Mouse (Mus musculus) stomach, embryonic 14.5 days (tissue): ENCODE data around the gene Eef2k. TPM values are rescaled to one million over a fixed set of nuclear protein-coding genes. Genes with fewer than 3 reads are reported as not detected.

Source experiments
- ATAC-seq: fragments of 200-750 bp; cut with Nextera tagmentation; 2 replicates; pipeline ENCODE4 v1.8.0; 2017; ENCODE audit warnings: low read depth, moderate TSS enrichment; ENCODE audit not compliant: insufficient number of reproducible peaks, insufficient read depth, low FRiP score
- H3K27ac ChIP-seq: fragments of 300-500 bp; sonication (generic); 2 replicates; pipeline ENCODE4 v1.5.1; 2014; ENCODE audit warnings: mild to moderate bottlenecking, low read length, moderate library complexity, mixed read lengths
- H3K27me3 ChIP-seq: fragments of 300-500 bp; sonication (generic); 2 replicates; pipeline ENCODE4 v1.6.1; 2014; ENCODE audit warnings: low read length, control low read depth, mixed read lengths; ENCODE audit not compliant: control insufficient read depth, insufficient read depth
- H3K36me3 ChIP-seq: fragments of 300-500 bp; sonication (generic); 2 replicates; pipeline ENCODE4 v1.6.1; 2014; ENCODE audit warnings: mild to moderate bottlenecking, control low read depth, low read length, moderate library complexity, mixed read lengths; ENCODE audit not compliant: control insufficient read depth, insufficient read depth
- H3K4me1 ChIP-seq: fragments of 300-500 bp; sonication (generic); 2 replicates; pipeline ENCODE4 v1.6.1; 2014; ENCODE audit warnings: low read length, control low read depth, mixed read lengths; ENCODE audit not compliant: control insufficient read depth, insufficient read depth
- H3K4me2 ChIP-seq: fragments of 300-500 bp; sonication (generic); replicated peaks from 2 replicates; pipeline ENCODE4 v1.6.1; 2014; ENCODE audit warnings: low read depth, low read length, control low read depth
- H3K4me3 ChIP-seq: fragments of 300-500 bp; sonication (generic); 2 replicates; pipeline ENCODE4 v1.5.1; 2014; ENCODE audit warnings: low read depth, low read length, control low read depth
- H3K9ac ChIP-seq: fragments of 300-500 bp; sonication (generic); replicated peaks from 2 replicates; pipeline ENCODE4 v1.6.1; 2014; ENCODE audit warnings: low read depth, mild to moderate bottlenecking, control low read depth, low read length, moderate library complexity, mixed read lengths
- H3K9me3 ChIP-seq: fragments of 300-500 bp; sonication (generic); 2 replicates; pipeline ENCODE4 v1.6.1; 2016; ENCODE audit warnings: low read depth, low read length, control low read depth; ENCODE audit not compliant: control insufficient read depth
- WGBS: fragments of 180-500 bp; shearing (Covaris S2); extraction: QIAGEN DNeasy Blood & Tissue Kit; methylation state at CpG from one replicate; pipeline ENCODE4 v1.1.7; 2014; 5-methylcytosine and 5-hydroxymethylcytosine counted together
- polyA plus RNA-seq: library from polyadenylated mRNA; unstranded; fragments of >200 nt; fragmentation: Nextera tagmentation; extraction: Ambion mirVana; gene quantifications from 2 replicates; pipeline ENCODE4 v1.2.1, GENCODE M21; 2014

The Eef2k gene
- polyA plus RNA-seq, 1 experiment from 2014 or later, result 21.1 TPM

GRCm38 (mm10) chr7:120823248-120823647 lies 19.4 kb upstream of the Eef2k start:
- no peak overlapping the region for H3K4me2 ChIP-seq
- no peak for ATAC-seq

GRCm38 (mm10) chr7:120825097-120825496 lies 17.5 kb upstream of the Eef2k start:
- Histone ChIP-seq H3K4me2 (no peak overlapping the region), H3K9me3 (no peaks in the 10 kb centered on the region), H3K27ac (no peak overlapping the region), H3K4me1 (no peaks in the 10 kb centered on the region), H3K27me3 (no peaks in the 10 kb centered on the region), H3K36me3 (no peaks in the 10 kb centered on the region), H3K9ac (no peak overlapping the region), H3K4me3 (no peak overlapping the region)
- no peak for ATAC-seq
- 69% methylated on average over 2 of the region's 2 CpGs for WGBS

More at GRCm38 (mm10) chr7:120823248-120823647, 19.4 kb upstream of the Eef2k start:
- Histone ChIP-seq H3K9me3 (no peaks in the 10 kb centered on the region), H3K4me3 (no peak overlapping the region), H3K27ac (no peak overlapping the region), H3K27me3 (no peaks in the 10 kb centered on the region), H3K4me1 (no peaks in the 10 kb centered on the region), H3K36me3 (no peaks in the 10 kb centered on the region), H3K9ac (no peak overlapping the region)
- 23% methylated on average over 5 of the region's 5 CpGs for WGBS

GRCm38 (mm10) chr7:120826408-120826807 lies 16.2 kb upstream of the Eef2k start:
- WGBS, result 18% methylated on average over 3 of the region's 3 CpGs
- Histone ChIP-seq H3K4me1 (no peaks in the 10 kb centered on the region), H3K4me3 (no peak overlapping the region), H3K27me3 (no peaks in the 10 kb centered on the region), H3K27ac (no peak overlapping the region), H3K4me2 (no peak overlapping the region), H3K9me3 (no peaks in the 10 kb centered on the region), H3K36me3 (no peaks in the 10 kb centered on the region), H3K9ac (no peak overlapping the region)
- ATAC-seq, result no peak

GRCm38 (mm10) chr7:120830431-120831381 lies 11.9 kb upstream of the Eef2k start:
- H3K9ac ChIP-seq, result peak overlapping the region; percentile 41
- peak overlapping the region; percentile 45; the same call in 1 of the 2 replicates for H3K27ac ChIP-seq
- ATAC-seq, result peak; percentile 25
- peak overlapping the region; percentile 84 for H3K4me2 ChIP-seq
- H3K36me3 ChIP-seq, result no peaks in the 10 kb centered on the region
- no peaks in the 10 kb centered on the region for H3K4me1 ChIP-seq
- no peaks in the 10 kb centered on the region for H3K27me3 ChIP-seq
- H3K9me3 ChIP-seq, result no peaks in the 10 kb centered on the region
- 1% methylated on average over 46 of the region's 46 CpGs for WGBS
- H3K4me3 ChIP-seq, result peak overlapping the region; percentile 52

- H3K4me3 ChIP-seq, result peak overlapping the region; percentile 54
- no peak overlapping the region for H3K9ac ChIP-seq
- no peak overlapping the region for H3K27ac ChIP-seq
- H3K9me3 ChIP-seq, result no peaks in the 10 kb centered on the region
- H3K36me3 ChIP-seq, result no peaks in the 10 kb centered on the region
- no peak for ATAC-seq
- H3K4me1 ChIP-seq, result no peaks in the 10 kb centered on the region
- 42% methylated on average over 6 of the region's 6 CpGs for WGBS
- peak overlapping the region; percentile 53 for H3K4me2 ChIP-seq
- no peaks in the 10 kb centered on the region for H3K27me3 ChIP-seq
These were observed 8.2 kb upstream of the Eef2k start for GRCm38 (mm10) chr7:120834426-120834825.

GRCm38 (mm10) chr7:120834863-120835372 lies 7.7 kb upstream of the Eef2k start:
- no peaks in the 10 kb centered on the region for H3K27me3 ChIP-seq
- H3K9me3 ChIP-seq, result no peaks in the 10 kb centered on the region
- no peaks in the 10 kb centered on the region for H3K4me1 ChIP-seq
- peak; percentile 84 for ATAC-seq
- H3K4me2 ChIP-seq, result peak overlapping the region; percentile 53
- H3K9ac ChIP-seq, result no peak overlapping the region
- H3K4me3 ChIP-seq, result peak overlapping the region; percentile 54
- H3K36me3 ChIP-seq, result no peaks in the 10 kb centered on the region
- peak overlapping the region; percentile 68; the same call in 1 of the 2 replicates for H3K27ac ChIP-seq
- 11% methylated on average over 14 of the region's 14 CpGs for WGBS

- H3K4me1 ChIP-seq, result no peaks in the 10 kb centered on the region
- H3K27ac ChIP-seq, result peak overlapping the region; percentile 41; the same call in 1 of the 2 replicates
- H3K4me2 ChIP-seq, result peak overlapping the region; percentile 53
- peak; percentile 87 for ATAC-seq
- H3K9ac ChIP-seq, result peak overlapping the region; percentile 38; the same call in 1 of the 2 replicates
- no peaks in the 10 kb centered on the region for H3K9me3 ChIP-seq
- H3K4me3 ChIP-seq, result peak overlapping the region; percentile 54
- H3K36me3 ChIP-seq, result no peaks in the 10 kb centered on the region
- H3K27me3 ChIP-seq, result no peaks in the 10 kb centered on the region
- WGBS, result under 1% methylated on average over 41 of the region's 41 CpGs
These were observed 6.9 kb upstream of the Eef2k start for GRCm38 (mm10) chr7:120835449-120836359.

GRCm38 (mm10) chr7:120836361-120836760 lies 6.3 kb upstream of the Eef2k start:
- no peaks in the 10 kb centered on the region for H3K36me3 ChIP-seq
- no peaks in the 10 kb centered on the region for H3K9me3 ChIP-seq
- H3K4me1 ChIP-seq, result no peaks in the 10 kb centered on the region
- H3K9ac ChIP-seq, result 0 out of 2 replicates have a peak overlapping the region, but pooled peaks have one; percentile 25
- H3K27ac ChIP-seq, result no peak overlapping the region
- no peak for ATAC-seq
- 6% methylated on average over 12 of the region's 12 CpGs for WGBS
- H3K4me3 ChIP-seq, result peak overlapping the region; percentile 54
- H3K27me3 ChIP-seq, result no peaks in the 10 kb centered on the region
- peak overlapping the region; percentile 53 for H3K4me2 ChIP-seq
